Mouse (Mus musculus) left cerebral cortex, adult 2 months (tissue): ENCODE data around the gene Pde6d. TPM values are rescaled to one million over a fixed set of nuclear protein-coding genes. Genes with fewer than 3 reads are reported as not detected.
A peak's percentile ranks its signal among the peaks of the same experiment; 100 is the strongest.

Experiments
- DNase-seq, 2 experiments: peaks; one replicate each; pipeline ENCODE4 v3.0.0; 2021 to 2022; ENCODE audit warnings: low spot score in 2 of 2, mixed read lengths in 1 of 2; ENCODE audit errors: extremely low spot score in 1 of 2
- H3K27ac ChIP-seq: fragments of 200-600 bp; 2 replicates; pipeline ENCODE4 v1.8.1; 2022
- H3K4me3 ChIP-seq: fragments of 200-600 bp; 2 replicates; pipeline ENCODE4 v1.8.1; 2022
- CTCF ChIP-seq: fragments of 200-600 bp; IDR thresholded peaks from 2 replicates; pipeline ENCODE4 v1.8.1; 2022; ENCODE audit warnings: antibody characterized with exemption, mild to moderate bottlenecking, moderate library complexity
- intact Hi-C: fragments of 180-260 bp; cut with DNase I; formaldehyde crosslinking; loops from one replicate; pipeline ENCODE4 v1.15.1; 2025
- total RNA-seq, 2 experiments: library from RNA; stranded (reverse); gene quantifications; 2 replicates each; pipeline ENCODE4 v1.2.3; 2021

Gene Pde6d
- total RNA-seq, 2 experiments from 2014 or later: 43.7 to 50.3 TPM

- peak; percentile 77 to 80 for DNase-seq
- peak overlapping the region; percentile 48; the same call in 1 of the 2 replicates for H3K27ac ChIP-seq
- intact Hi-C loops: no loop called here
- TF ChIP-seq CTCF: peak; percentile 72
- H3K4me3 ChIP-seq: no peak overlapping the region
Observed at GRCm38 (mm10) chr1:86509410-86509809, 73.0 kb downstream of the Pde6d start.

- intact Hi-C loops: no loop called here
- no peak overlapping the region for H3K4me3 ChIP-seq
- DNase-seq: peak in 1 of 2 experiments; percentile 22
- peak overlapping the region; percentile 56 for H3K27ac ChIP-seq
- no peak for TF ChIP-seq CTCF
Observed at GRCm38 (mm10) chr1:86507866-86508265, 74.6 kb downstream of the Pde6d start.

GRCm38 (mm10) chr1:86506420-86506819 is 76.0 kb downstream of the Pde6d start:
- DNase-seq: no peak
- Histone ChIP-seq H3K4me3 (no peak overlapping the region), H3K27ac (peak overlapping the region; percentile 67)
- intact Hi-C loops: no loop called here
- TF ChIP-seq CTCF: no peak

- intact Hi-C loops: no loop called here
- no peak for DNase-seq
- Histone ChIP-seq H3K27ac (peak overlapping the region; percentile 98), H3K4me3 (no peak overlapping the region)
- TF ChIP-seq CTCF: no peak
Observed at GRCm38 (mm10) chr1:86505461-86505860, 77.0 kb downstream of the Pde6d start.

- TF ChIP-seq CTCF: no peak
- H3K4me3 ChIP-seq: peak overlapping the region; percentile 48
- peak overlapping the region; percentile 98 for H3K27ac ChIP-seq
- intact Hi-C loops: loop anchor here (1.0 kb wide), 1 partner anchor 20 kb away; no protein-coding TSS in a partner anchor
- DNase-seq: no peak
Observed at GRCm38 (mm10) chr1:86504697-86505421, 77.6 kb downstream of the Pde6d start.

GRCm38 (mm10) chr1:86503906-86504696 is 78.3 kb downstream of the Pde6d start:
- peak; percentile 61 for TF ChIP-seq CTCF
- Histone ChIP-seq H3K4me3 (peak overlapping the region; percentile 48), H3K27ac (peak overlapping the region; percentile 98)
- intact Hi-C loops: loop anchor here (1.0 kb wide), 1 partner anchor 21 kb away; no protein-coding TSS in a partner anchor
- peak; percentile 90 to 93 for DNase-seq

GRCm38 (mm10) chr1:86503165-86503747 is 79.2 kb downstream of the Pde6d start:
- H3K27ac ChIP-seq: peak overlapping the region; percentile 98
- no peak for TF ChIP-seq CTCF
- no peak for DNase-seq
- H3K4me3 ChIP-seq: peak overlapping the region; percentile 48
- intact Hi-C loops: no loop called here

GRCm38 (mm10) chr1:86502221-86503048 is 80.0 kb downstream of the Pde6d start:
- intact Hi-C loops: no loop called here
- Histone ChIP-seq H3K27ac (peak overlapping the region; percentile 64), H3K4me3 (no peak overlapping the region)
- DNase-seq: no peak
- no peak for TF ChIP-seq CTCF

GRCm38 (mm10) chr1:86501559-86501958 is 80.9 kb downstream of the Pde6d start:
- DNase-seq: peak; percentile 90 to 96
- no peak overlapping the region for H3K4me3 ChIP-seq
- H3K27ac ChIP-seq: peak overlapping the region; percentile 86
- peak; percentile 96 for TF ChIP-seq CTCF
- intact Hi-C loops: loop anchor here (1.0 to 2.0 kb wide), 4 partner anchors 27 to 61 kb away; no protein-coding TSS in a partner anchor

GRCm38 (mm10) chr1:86501114-86501532 is 81.3 kb downstream of the Pde6d start:
- no peak overlapping the region for H3K4me3 ChIP-seq
- DNase-seq: peak; percentile 68 to 71
- peak overlapping the region; percentile 86 for H3K27ac ChIP-seq
- TF ChIP-seq CTCF: peak; percentile 58
- intact Hi-C loops: loop anchor here (1.0 to 2.0 kb wide), 4 partner anchors 27 to 61 kb away; no protein-coding TSS in a partner anchor

GRCm38 (mm10) chr1:86500681-86501080 is 81.7 kb downstream of the Pde6d start:
- no peak for DNase-seq
- TF ChIP-seq CTCF: no peak
- Histone ChIP-seq H3K4me3 (no peak overlapping the region), H3K27ac (peak overlapping the region; percentile 78)
- intact Hi-C loops: loop anchor here (1.0 to 2.0 kb wide), 4 partner anchors 28 to 60 kb away; no protein-coding TSS in a partner anchor
